ENCODE assay signal across 10 mouse cellular contexts in genomic region chr13:45553674-45554073, GRCm38 (mm10). TPM values are rescaled to one million over a fixed set of nuclear protein-coding genes. Genes with fewer than 3 reads are reported as not detected.
DNase-seq lines count a peak whose midpoint lies in the region; ATAC-seq and TF ChIP-seq lines count a peak whose summit lies in the region.
"Had no signal": no experiment of that assay in that cellular context is flagged by ENCODE, and none has a peak within 500 bp of the region (broad histone marks: within the 10 kb centered on the region; RNA-seq: fewer than 3 reads in every experiment).

No protein-coding gene starts in this region.

- TF ChIP-seq EP300 in heart, adult 2 months (IDR thresholded peaks at IDR 0.05; ENCODE audit: insufficient read depth, low read depth, low read length) = no peak

- H3K27ac ChIP-seq in heart, embryonic 12.5 days (ENCODE audit: poor library complexity, severe bottlenecking) = peak overlapping the region; percentile 80
- H3K27ac ChIP-seq in heart, adult 2 months = no peak overlapping the region
- H3K27ac ChIP-seq in kidney, adult 2 months (ENCODE audit: insufficient read depth, low read depth, low read length) = no peak overlapping the region
- no peak overlapping the region for H3K27ac ChIP-seq in kidney, embryonic 15.5 days
- H3K27ac ChIP-seq in intestine, embryonic 16.5 days (ENCODE audit: low read length) = no peak overlapping the region
- H3K27ac ChIP-seq in left cerebral cortex, adult 2 months = no peak overlapping the region
- H3K27ac ChIP-seq: forebrain, embryonic 15.5 days had no signal

- H3K9me3 ChIP-seq in heart, embryonic 12.5 days (replicated peaks) = no peaks in the 10 kb centered on the region
- H3K9me3 ChIP-seq in kidney, embryonic 15.5 days (replicated peaks) = no peaks in the 10 kb centered on the region
- no peaks in the 10 kb centered on the region for H3K9me3 ChIP-seq in intestine, embryonic 16.5 days (ENCODE audit: control insufficient read depth, low read length)
- H3K9me3 ChIP-seq: forebrain, embryonic 15.5 days had no signal

- H3K27me3 ChIP-seq in heart, embryonic 12.5 days (replicated peaks) = no peaks in the 10 kb centered on the region
- H3K27me3 ChIP-seq in heart, adult 2 months (ENCODE audit: control insufficient read depth, insufficient read depth, low read length) = no peaks in the 10 kb centered on the region
- H3K27me3 ChIP-seq in kidney, adult 2 months (replicated peaks; ENCODE audit: control insufficient read depth, insufficient read depth, low read length) = no peaks in the 10 kb centered on the region
- no peaks in the 10 kb centered on the region for H3K27me3 ChIP-seq in kidney, embryonic 15.5 days
- H3K27me3 ChIP-seq in intestine, embryonic 16.5 days (replicated peaks; ENCODE audit: control insufficient read depth, insufficient read depth, low read length) = no peaks in the 10 kb centered on the region
- H3K27me3 ChIP-seq: forebrain, embryonic 15.5 days had no signal

- H3K4me1 ChIP-seq in heart, embryonic 12.5 days (replicated peaks) = peaks cover 30% of the 10 kb centered on the region
- H3K4me1 ChIP-seq in heart, adult 2 months (ENCODE audit: control insufficient read depth, insufficient read depth, low read length) = no peaks in the 10 kb centered on the region
- no peaks in the 10 kb centered on the region for H3K4me1 ChIP-seq in kidney, adult 2 months (ENCODE audit: control insufficient read depth, insufficient read depth, low read length)
- 0 out of 2 replicates have a peak, but pooled peaks cover 11% of the 10 kb centered on the region for H3K4me1 ChIP-seq in kidney, embryonic 15.5 days
- H3K4me1 ChIP-seq in intestine, embryonic 16.5 days (ENCODE audit: control insufficient read depth, insufficient read depth, low read length) = 0 out of 2 replicates have a peak, but pooled peaks cover 4% of the 10 kb centered on the region
- H3K4me1 ChIP-seq: forebrain, embryonic 15.5 days had no signal

- intact Hi-C loops in heart, adult 2 months (cut with DNase I) = no loop called here
- intact Hi-C loops in left cerebral cortex, adult 2 months (cut with DNase I) = no loop called here

- peaks cover 15% of the 10 kb centered on the region for H3K36me3 ChIP-seq in heart, embryonic 12.5 days
- peaks cover 2% of the 10 kb centered on the region; the same call in 1 of the 2 replicates for H3K36me3 ChIP-seq in heart, adult 2 months (ENCODE audit: control insufficient read depth, insufficient read depth, low read length)
- no peaks in the 10 kb centered on the region for H3K36me3 ChIP-seq in kidney, adult 2 months (ENCODE audit: control insufficient read depth, insufficient read depth, low read length)
- H3K36me3 ChIP-seq in kidney, embryonic 15.5 days = peaks cover 5% of the 10 kb centered on the region
- no peaks in the 10 kb centered on the region for H3K36me3 ChIP-seq in intestine, embryonic 16.5 days (ENCODE audit: control insufficient read depth, insufficient read depth, low read length)
- H3K36me3 ChIP-seq: forebrain, embryonic 15.5 days had no signal

- H3K4me3 ChIP-seq in heart, embryonic 12.5 days = no peak overlapping the region
- no peak overlapping the region for H3K4me3 ChIP-seq in heart, adult 2 months
- H3K4me3 ChIP-seq in kidney, adult 2 months (ENCODE audit: insufficient read depth, low read depth, low read length) = no peak overlapping the region
- no peak overlapping the region for H3K4me3 ChIP-seq in kidney, embryonic 15.5 days (replicated peaks)
- H3K4me3 ChIP-seq in intestine, embryonic 16.5 days (ENCODE audit: low read length) = no peak overlapping the region
- no peak overlapping the region for H3K4me3 ChIP-seq in left cerebral cortex, adult 2 months
- H3K4me3 ChIP-seq: forebrain, embryonic 15.5 days had no signal

- no peak for DNase-seq in heart, adult 2 months
- peak; percentile 69 for DNase-seq in kidney, adult 2 months
- peak; percentile 59 to 77 for DNase-seq in kidney, postnatal 36 days
- DNase-seq in left cerebral cortex, adult 2 months (ENCODE audit: extremely low spot score in 1 of 2, low spot score in 2 of 2) = no peak
- DNase-seq in cerebellum, postnatal 4 days (ENCODE audit: low spot score in 2 of 2) = no peak
- DNase-seq: right cerebral cortex, adult 18-20 months had no signal

- WGBS in heart, embryonic 12.5 days = 35% methylated on average over 7 of the region's 7 CpGs
- WGBS in heart, adult 2 months = 57% methylated on average over 7 of the region's 7 CpGs
- WGBS in kidney, adult 2 months = 44% methylated on average over 7 of the region's 7 CpGs
- WGBS in kidney, embryonic 15.5 days = 68% methylated on average over 7 of the region's 7 CpGs
- 45% methylated on average over 7 of the region's 7 CpGs for WGBS in intestine, embryonic 16.5 days

- peak; percentile 63 for ATAC-seq in heart, embryonic 12.5 days (ENCODE audit: insufficient number of reproducible peaks, low FRiP score)
- ATAC-seq in kidney, embryonic 15.5 days (replicated peaks; ENCODE audit: low FRiP score) = no peak
- ATAC-seq in intestine, embryonic 16.5 days = peak; percentile 81
- ATAC-seq: forebrain, embryonic 15.5 days had no signal

- no peak for TF ChIP-seq CTCF in heart, adult 2 months (IDR thresholded peaks at IDR 0.05)
- no peak for TF ChIP-seq CTCF in kidney, adult 2 months (conservative IDR thresholded peaks at IDR 0.05; ENCODE audit: insufficient read depth, insufficient read length, low read depth, low read length)
- TF ChIP-seq CTCF in left cerebral cortex, adult 2 months (IDR thresholded peaks at IDR 0.05) = no peak

- no peak for TF ChIP-seq POLR2A in heart, adult 2 months (IDR thresholded peaks at IDR 0.05; ENCODE audit: insufficient read depth, low read depth, low read length)
- TF ChIP-seq POLR2A in kidney, adult 2 months (IDR thresholded peaks at IDR 0.05; ENCODE audit: low read depth, low read length) = no peak

- H3K79me2 ChIP-seq in heart, adult 2 months (replicated peaks; ENCODE audit: control insufficient read depth, insufficient read depth, low read length) = no peaks in the 10 kb centered on the region

- peak overlapping the region; percentile 41 for H3K4me2 ChIP-seq in heart, embryonic 12.5 days
- H3K4me2 ChIP-seq in kidney, embryonic 15.5 days = no peak overlapping the region
- no peak overlapping the region for H3K4me2 ChIP-seq in intestine, embryonic 16.5 days (ENCODE audit: low read depth, low read length)
- H3K4me2 ChIP-seq: forebrain, embryonic 15.5 days had no signal

- no peak overlapping the region for H3K9ac ChIP-seq in heart, embryonic 12.5 days
- no peak overlapping the region for H3K9ac ChIP-seq in heart, adult 2 months (ENCODE audit: low read depth, low read length)
- no peak overlapping the region for H3K9ac ChIP-seq in kidney, embryonic 15.5 days
- H3K9ac ChIP-seq in intestine, embryonic 16.5 days (ENCODE audit: low read depth, low read length) = no peak overlapping the region
- H3K9ac ChIP-seq: forebrain, embryonic 15.5 days had no signal

RNA-seq across cellular contexts. Expression of gene Gmpr, which starts 46.4 kb away (rescaled TPM):
- 165 and 166 TPM in 2 replicates for polyA plus RNA-seq in heart, embryonic 12.5 days (2016; fragmentation: Nextera tagmentation; extraction: Ambion mirVana)
- total RNA-seq in heart, adult 2 months (2021) = 100 to 1,000 TPM; 139 to 158 TPM
- polyA plus RNA-seq in heart, adult 2 months (2012; rRNA removed) = 171 and 198 TPM in 2 replicates
- polyA plus RNA-seq in kidney, adult 2 months (2012; rRNA removed) = 128 and 131 TPM in 2 replicates
- 49.9 and 52.1 TPM in 2 replicates for polyA plus RNA-seq in kidney, embryonic 15.5 days (2015; fragmentation: Nextera tagmentation; extraction: Ambion mirVana)
- polyA plus RNA-seq in intestine, embryonic 16.5 days (2015; fragmentation: Nextera tagmentation; extraction: Ambion mirVana) = 24.4 and 31.1 TPM in 2 replicates
- total RNA-seq in left cerebral cortex, adult 2 months (2021) = 10 to 100 TPM; 46.0 to 50.6 TPM

Comparison
In these comparisons a context has a peak if more than half of its experiments do, and no peak if none do; other contexts are left out.
1. DNase-seq: peak in kidney, adult 2 months (single experiment) and kidney, postnatal 36 days (2 of 2); none in heart, adult 2 months (0 of 2), left cerebral cortex, adult 2 months (0 of 2) and cerebellum, postnatal 4 days (0 of 2).